Mouse (Mus musculus) limb, embryonic 10.5 days (tissue): Measurements from ENCODE around the gene Fnbp1. TPM values are rescaled to one million over a fixed set of nuclear protein-coding genes. Genes with fewer than 3 reads are reported as not detected.

Source experiments
- DNase-seq: peaks from one replicate; pipeline ENCODE4 v3.0.0-alpha.2; 2017; ENCODE audit warnings: low spot score
- H3K27ac ChIP-seq: fragments of 300-500 bp; sonication (generic); 2 replicates; pipeline ENCODE4 v1.5.1; 2016; ENCODE audit warnings: mild to moderate bottlenecking
- H3K27me3 ChIP-seq: fragments of 300-500 bp; sonication (generic); 2 replicates; pipeline ENCODE4 v1.6.1; 2016; ENCODE audit warnings: low read depth, mild to moderate bottlenecking; ENCODE audit not compliant: poor library complexity, severe bottlenecking
- H3K36me3 ChIP-seq: fragments of 300-500 bp; sonication (generic); 2 replicates; pipeline ENCODE4 v1.6.1; 2016; ENCODE audit warnings: mild to moderate bottlenecking, moderate library complexity
- H3K4me1 ChIP-seq: fragments of 300-500 bp; sonication (generic); 2 replicates; pipeline ENCODE4 v1.6.1; 2016
- H3K4me3 ChIP-seq: fragments of 300-500 bp; sonication (generic); 2 replicates; pipeline ENCODE4 v1.5.1; 2016; ENCODE audit warnings: mild to moderate bottlenecking, moderate library complexity
- H3K9me3 ChIP-seq: fragments of 300-500 bp; sonication (generic); replicated peaks from 2 replicates; pipeline ENCODE4 v1.6.1; 2016; ENCODE audit warnings: mild to moderate bottlenecking
- WGBS: fragments of 180-500 bp; shearing (Covaris S2); methylation state at CpG from one replicate; pipeline ENCODE4 v1.1.7; 2016; 5-methylcytosine and 5-hydroxymethylcytosine counted together
- polyA plus RNA-seq: library from polyadenylated mRNA; unstranded; fragments of >200 nt; fragmentation: Nextera tagmentation; extraction: Ambion mirVana; gene quantifications from 2 replicates; pipeline ENCODE4 v1.2.1, GENCODE M21; 2016

The Fnbp1 gene
- polyA plus RNA-seq, 1 experiment from 2014 or later: 14.6 TPM

GRCm38 (mm10) chr2:30981790-30982513 lies 159.9 kb downstream of the Fnbp1 start, which contains the start of the genes BC005624 and Usp20:
Gene BC005624 (minus strand): TSS chr2:30982201.
Gene Usp20 (plus strand): TSS chr2:30982279.
- Histone ChIP-seq H3K9me3 (no peaks in the 10 kb centered on the region), H3K27ac (peak within 1 kb of the TSS; percentile 77), H3K4me1 (peaks cover 32% of the 10 kb centered on the region), H3K36me3 (peaks cover 32% of the 10 kb centered on the region), H3K27me3 (no peaks in the 10 kb centered on the region), H3K4me3 (peak within 1 kb of the TSS; percentile 88)
- peak; percentile 98 for DNase-seq
- under 1% methylated on average over 66 of the region's 66 CpGs for WGBS

Other genes with a start within 250 kb of the Fnbp1 start
- gene Ptges, start 212.1 kb downstream of the Fnbp1 start, polyA plus RNA-seq: 10.1 and 11.8 TPM in 2 replicates
- 26.7 and 27.6 TPM in 2 replicates for gene Tor1b, start 189.0 kb downstream of the Fnbp1 start, polyA plus RNA-seq
- 76.7 and 77.7 TPM in 2 replicates for gene Tor1a, start 174.1 kb downstream of the Fnbp1 start, polyA plus RNA-seq
- gene BC005624, start 159.8 kb downstream of the Fnbp1 start, polyA plus RNA-seq: 47.1 and 50.5 TPM in 2 replicates
- gene Usp20, start 159.7 kb downstream of the Fnbp1 start, polyA plus RNA-seq: 10.9 and 18.1 TPM in 2 replicates
- gene Gpr107, start 10.3 kb upstream of the Fnbp1 start, polyA plus RNA-seq: 29.0 and 38.0 TPM in 2 replicates
- 57.5 and 62.0 TPM in 2 replicates for gene Ncs1, start 103.8 kb upstream of the Fnbp1 start, polyA plus RNA-seq
- 0.19 TPM in 1 of 2 replicates, not detected in the other for gene Hmcn2, start 172.4 kb upstream of the Fnbp1 start, polyA plus RNA-seq